Mouse (Mus musculus) CD4-positive helper T cell, adult 2 months (primary cell): ENCODE data around the gene Gm9195.

Experiments used
- DNase-seq: peaks from one replicate; pipeline ENCODE4 v3.0.0-alpha.2; 2012; ENCODE audit warnings: low read depth, missing footprints, low spot score

Gm9195 gene

DNA sequence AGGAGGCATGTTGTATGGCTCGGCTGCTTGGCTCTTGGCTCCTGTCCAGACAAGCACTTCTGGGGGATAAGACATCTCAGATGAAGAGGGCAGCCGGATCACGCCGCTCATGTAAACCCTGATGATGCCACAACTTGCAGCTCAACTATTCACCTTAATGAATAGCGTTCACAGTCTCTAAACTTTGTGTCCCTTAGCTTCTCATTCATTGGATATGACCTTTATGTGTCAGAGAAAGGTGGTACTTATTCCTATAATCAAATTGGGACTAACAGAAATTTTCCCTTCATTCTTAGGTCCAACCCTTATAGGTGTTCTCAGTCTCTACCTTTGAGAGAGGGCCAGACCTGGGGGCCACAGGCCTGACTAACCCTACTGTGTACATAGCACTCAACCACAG lies at the start of gene Gm9195:
Gm9195 (minus strand) TSS at position 101 of the 400 bp plus-strand sequence.
- DNase-seq = no peak

DNA sequence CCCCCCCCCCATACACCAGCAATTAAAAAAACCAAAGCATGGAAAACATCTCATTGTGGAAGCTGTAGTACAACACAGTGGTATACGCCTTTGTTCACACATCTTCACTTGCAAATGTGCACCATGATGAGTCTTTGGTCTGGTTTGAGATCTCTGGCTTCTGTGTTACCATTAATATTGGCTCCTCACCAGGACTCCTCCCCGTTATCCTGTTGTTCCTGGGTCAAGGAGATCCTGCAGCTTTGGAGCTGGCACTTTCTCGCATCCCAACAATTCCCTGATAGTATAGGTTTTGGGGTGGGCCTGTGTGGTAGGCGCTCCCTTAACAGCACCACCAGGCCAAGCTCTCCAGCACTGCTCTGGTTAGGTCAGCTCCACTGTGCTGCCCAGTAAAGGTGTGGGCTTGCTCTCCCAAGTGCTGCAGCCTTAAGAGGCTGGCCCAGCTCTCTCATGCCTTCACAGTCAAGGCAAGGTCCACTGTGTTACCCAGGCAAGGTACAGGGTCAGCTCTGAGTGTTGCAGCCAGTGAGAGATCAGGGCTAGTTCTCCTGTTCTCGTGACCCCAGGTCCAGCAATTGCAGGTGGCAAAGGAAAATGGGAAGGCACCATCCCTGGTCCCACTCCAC lies 44.9 kb upstream of the Gm9195 start:
- no peak for DNase-seq

DNA sequence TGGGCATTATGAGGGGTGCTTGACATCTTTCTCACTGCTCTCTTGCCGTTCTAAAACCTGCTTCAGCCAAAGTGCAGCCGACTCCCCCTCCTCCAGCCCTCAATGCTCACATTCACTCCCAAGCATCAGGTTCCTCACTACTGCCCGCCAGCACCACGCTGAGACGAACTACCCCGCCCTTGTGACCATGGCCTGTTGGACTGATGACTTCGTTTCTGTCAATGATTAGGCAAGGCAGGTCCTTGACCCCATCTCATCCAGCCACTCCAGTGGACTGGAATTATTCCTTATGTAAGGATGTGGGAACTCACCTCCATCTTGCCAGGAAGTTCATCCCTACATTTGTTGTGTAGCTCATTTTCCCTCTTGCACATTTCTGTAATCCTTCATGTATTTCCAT lies 42.2 kb upstream of the Gm9195 start:
- DNase-seq = no peak

DNA sequence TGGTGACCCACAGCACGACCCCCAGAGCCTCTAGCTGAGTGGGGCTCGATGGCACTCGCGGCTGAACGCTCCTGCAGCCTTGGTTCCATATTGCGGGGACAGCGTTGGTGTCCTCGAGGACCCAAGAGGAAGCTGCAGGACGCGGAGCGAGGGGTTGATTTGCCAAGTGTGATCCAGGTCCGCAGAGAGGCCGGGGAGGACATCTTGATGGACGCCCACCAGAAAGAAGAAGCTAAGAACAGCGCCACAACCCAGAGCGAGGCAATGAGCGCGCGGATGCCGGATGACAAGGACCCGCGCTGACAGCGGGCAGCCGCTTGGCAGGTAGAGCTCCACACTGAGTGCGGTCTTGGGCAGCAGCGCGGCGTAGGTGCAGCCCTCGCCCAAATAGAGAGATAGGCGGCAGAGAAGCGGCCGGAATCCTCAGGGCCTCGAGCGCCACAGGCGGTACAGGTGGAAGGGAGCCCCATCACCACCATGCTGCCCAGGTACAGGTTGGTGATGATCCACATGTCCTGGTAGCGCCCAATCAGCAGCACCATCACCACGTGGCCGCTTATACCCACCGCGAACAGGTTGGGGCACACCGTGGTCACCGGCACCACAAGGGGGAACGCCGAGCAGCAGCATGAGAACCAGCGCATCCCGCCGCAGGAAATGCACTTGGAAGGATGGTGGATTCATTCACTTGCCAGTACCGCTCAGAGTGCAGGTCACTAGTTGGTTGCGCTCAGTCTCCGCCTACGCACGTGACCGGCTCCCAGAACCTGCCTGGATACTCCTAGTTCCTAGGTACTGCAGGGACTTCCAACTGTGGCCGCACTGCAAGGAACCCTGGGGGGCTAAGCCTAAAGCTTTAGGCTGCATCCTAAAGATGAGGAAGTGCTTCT lies 40.6 kb upstream of the Gm9195 start:
- peak; percentile 14 for DNase-seq

DNA sequence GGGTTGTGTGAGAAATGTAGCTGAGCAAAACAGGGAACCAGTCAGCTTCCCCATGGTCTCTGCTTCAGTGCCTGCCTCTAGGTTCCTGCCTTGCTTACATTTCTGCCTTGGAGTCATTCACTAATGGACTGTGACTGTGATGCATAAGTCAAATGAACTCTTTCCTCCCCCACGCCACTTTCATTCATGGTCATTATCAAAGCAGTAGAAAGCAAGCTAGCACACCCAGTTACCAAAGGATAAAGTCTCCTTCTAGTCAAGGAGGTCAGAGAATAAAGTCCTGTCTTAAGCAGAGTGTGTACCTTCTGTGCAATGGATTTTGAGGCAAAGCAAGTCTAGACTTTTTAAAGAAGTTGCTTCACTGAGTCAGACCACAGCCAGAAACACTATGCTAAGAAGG lies 35.5 kb upstream of the Gm9195 start:
- DNase-seq = no peak

DNA sequence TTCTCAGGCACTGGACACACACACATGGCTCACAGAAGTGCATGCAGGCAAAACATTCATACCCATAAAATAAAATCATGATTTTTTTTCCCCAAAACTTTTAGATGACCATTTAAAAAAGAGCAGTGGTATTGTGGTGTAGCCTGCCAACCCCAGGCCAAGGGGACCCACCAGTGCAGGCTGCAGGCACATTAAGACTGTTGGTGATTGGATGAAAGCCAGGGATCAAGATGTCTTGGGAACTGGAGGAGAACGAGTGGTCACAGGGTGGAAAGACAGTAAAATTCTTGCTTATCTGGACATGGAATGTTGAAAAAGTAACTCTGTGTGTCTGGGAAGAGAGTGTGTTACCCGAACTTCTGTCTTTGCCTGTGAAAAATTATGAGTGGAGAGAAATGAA lies 27.9 kb upstream of the Gm9195 start:
- no peak for DNase-seq

DNA sequence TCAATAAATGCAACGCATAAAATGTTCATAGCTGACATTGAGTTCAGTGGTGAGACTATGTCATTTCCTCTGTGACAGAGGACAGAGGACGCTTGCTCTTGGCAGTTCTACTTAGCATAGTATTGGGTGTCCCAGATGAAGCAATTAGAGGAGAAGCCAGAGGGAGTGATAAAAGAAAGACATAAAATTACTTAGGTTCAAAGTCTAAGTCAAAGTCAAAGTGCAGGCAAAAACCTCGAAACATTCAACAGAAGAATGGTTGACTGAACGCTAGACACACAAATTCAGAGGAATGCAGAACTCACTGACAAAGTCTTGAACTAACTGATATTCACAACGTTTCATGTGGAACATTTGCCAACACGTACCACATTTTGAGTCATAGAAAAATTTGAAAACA lies 27.1 kb upstream of the Gm9195 start:
- no peak for DNase-seq

DNA sequence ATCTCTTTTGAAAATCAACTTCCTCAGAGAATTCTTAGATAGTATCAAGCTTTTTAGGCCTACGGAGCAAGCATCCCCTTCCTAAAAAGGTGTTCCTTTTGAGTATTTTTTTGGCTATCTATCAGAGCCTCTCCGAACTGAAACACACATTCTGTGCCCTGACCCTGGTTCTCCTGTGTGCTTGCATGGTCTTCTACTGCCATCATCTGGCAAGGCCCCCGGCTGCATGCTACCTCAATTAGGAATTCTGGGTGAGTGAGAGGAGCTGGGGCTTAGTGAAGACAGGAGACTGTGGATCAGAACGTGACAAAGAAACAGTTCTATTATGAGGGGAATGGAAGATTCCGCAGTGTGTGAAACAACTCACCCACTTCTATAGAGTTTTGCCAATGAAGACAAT lies 24.7 kb upstream of the Gm9195 start:
- no peak for DNase-seq

DNA sequence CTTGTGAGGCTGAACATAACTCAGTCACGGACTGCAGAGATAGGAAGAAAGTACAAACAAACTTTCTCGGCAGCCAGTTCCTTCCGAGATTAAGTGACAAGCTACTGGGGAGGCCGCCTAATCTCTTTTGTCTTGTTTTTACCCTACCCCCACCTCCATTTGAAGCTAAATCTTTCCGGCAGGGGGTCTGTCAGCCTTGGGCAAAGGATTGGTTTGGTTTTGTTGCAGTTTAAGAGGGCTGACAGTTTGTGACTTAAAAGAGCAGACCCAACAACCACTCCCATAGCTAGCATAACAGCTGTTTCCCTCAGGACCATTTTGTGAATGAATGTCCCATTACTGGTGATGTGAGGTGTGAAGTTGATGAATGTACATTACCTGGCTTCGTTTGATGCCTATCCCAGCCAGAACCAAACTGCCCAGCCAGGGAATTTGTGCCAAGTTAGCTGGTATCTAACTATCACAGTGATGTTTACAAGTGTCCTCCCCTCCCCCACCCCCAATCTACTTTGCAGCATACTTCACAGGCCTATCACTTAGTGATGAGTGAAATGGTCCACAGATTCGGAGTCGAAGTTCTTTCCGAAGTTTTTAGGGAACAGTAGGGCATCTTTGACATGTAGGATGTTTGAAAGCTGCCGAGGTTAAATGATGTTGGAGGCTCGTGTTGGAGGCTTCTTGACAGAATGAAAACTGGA lies 15.2 kb upstream of the Gm9195 start:
- DNase-seq = no peak

DNA sequence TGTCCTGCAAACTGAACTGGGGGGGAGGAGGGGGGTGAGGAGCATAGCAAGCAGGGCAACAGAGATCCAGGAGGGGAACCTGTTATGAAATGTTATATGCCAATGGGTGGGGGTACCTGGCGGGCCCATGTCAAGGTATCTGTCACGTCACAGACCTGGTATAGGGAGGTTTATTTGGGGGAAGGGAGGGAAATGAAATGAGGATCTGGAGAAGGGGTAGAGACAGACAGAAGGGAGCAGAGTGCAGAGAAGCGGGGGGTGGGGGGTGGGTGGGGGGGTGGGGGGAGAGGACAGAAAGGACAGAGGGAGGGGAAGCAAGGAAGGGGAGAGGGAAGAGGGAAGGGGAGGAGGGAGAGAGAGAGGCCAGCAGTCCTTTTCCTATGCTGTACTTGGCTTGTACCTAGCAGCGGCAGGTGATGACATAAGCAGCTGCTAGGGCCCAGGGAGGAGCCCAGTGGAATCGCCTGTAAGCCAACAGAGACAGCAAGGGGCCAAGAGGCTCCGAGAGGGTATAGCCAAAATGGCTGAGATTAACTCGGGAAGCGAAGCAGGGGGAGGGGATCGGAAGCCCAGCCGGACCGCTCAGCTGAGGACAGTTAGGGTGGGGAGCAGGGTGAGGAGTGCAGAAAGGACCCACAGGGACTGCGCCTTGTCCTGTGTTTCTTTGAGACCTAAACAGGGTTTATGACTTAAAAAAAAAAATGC lies 14.5 kb upstream of the Gm9195 start:
- DNase-seq = no peak

DNA sequence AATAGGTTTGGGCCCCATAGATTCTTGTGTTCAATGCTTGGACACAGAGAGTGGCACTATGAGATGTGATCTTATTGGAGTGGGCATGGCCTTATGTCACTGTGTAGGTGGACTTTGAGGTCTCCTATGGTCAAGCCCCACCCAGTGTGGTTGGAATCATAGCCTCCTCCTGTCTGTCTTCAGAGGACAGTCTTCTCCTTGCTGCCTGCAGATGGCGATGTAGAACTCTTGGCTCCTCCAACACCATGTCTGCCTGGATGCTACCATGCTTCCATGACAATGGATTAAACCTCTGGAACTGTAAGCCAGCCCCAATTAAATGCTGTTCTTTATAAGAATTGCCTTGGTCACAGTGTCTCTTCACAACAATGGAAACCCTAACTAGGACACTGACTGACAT lies 13.3 kb upstream of the Gm9195 start:
- DNase-seq = no peak

DNA sequence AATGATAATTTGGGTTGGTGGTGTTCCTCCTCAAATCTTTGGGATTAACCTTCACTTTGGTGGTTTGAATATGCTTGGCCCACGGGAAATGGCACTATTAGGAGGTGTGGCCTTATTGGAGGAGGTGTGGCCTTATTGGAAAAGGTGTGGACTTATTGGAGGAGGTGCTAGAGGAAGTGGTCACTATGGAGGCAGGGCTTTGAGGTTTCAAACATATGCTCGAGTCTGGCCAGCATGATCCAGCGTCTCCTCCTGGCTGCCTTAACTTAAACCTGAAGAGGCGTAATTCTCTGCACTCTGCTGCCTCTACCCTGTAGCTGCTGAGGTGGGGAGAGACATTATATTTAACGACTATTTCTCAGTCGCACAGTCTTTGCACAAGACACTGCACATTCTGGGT lies 11.6 kb upstream of the Gm9195 start:
- no peak for DNase-seq

DNA sequence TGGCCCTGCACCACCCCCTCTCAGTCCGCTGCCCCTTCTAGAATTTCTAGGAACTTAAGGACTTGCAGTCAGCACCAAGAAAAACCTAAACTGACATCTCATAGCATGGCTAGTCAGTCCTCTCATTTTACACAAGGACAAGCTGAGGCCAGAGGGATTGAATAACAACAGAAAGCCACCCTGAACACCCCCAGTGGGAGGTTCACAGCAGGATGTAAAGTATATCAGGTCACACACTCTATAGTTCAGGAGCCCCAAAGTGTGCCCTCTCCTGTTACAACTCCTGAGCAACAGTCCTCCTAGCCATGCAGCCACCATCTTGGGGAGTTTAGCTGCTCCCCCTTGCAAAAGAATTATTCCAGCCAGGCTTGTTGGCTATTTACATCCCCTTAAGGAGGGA lies 2.1 kb upstream of the Gm9195 start:
- DNase-seq = no peak

DNA sequence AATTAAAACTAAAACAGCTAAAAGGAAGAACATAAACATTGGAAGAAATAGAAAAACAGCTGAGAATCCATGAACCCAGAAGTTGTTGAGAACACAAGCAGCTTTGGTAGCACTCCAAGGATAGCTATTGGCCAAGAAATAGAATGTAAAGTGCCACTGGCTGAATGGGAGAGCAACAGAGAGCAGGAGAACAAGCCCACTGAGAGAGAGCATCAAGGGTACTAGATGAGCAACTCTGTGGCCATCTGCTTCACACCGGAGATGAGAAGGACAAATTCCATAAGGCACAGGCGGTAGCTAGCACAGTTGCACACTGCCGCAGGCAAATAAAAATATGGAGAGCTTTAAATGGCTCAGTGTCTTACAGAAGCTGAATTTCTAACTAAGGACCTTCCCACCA lies 1.3 kb downstream of the Gm9195 start:
- no peak for DNase-seq

DNA sequence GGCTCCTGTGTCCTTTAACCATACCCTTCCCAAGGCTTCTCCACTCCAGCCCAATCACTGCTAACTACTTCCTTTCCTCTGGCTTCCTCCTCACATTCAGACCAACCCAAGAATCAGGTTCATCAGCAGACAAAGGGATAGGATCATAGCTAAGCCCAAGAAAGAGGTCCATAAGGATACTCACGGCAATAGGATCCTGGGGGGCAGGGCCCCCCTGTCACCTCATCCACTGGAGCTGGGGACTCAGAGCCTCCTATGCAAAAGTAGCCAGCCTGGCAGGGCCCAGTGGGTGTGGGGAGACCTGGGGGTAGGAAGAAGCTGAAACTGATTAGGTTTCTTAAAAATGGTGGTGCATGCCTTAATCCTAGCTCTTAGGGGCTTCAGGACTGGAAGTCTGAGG lies 17.1 kb downstream of the Gm9195 start:
- DNase-seq = no peak

DNA sequence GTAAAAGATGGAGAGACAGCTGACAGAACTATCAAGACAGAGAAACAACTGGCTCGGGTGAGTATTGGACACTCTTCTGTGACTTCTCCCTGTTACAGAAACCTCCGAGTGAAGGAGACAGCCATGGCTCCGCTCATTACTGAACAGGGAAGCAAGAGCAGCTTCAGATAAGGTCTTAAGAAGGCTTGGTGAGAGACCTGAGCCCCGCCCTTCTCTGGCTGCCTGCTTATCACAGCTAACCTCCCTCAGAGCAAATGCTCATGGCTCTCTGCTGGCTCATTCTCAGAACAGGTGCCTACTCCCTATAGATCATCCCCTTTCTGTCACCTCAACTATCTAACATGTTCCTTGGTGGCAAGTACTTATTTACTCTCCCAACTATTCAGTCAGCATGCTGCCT lies 23.2 kb downstream of the Gm9195 start:
- DNase-seq = no peak

DNA sequence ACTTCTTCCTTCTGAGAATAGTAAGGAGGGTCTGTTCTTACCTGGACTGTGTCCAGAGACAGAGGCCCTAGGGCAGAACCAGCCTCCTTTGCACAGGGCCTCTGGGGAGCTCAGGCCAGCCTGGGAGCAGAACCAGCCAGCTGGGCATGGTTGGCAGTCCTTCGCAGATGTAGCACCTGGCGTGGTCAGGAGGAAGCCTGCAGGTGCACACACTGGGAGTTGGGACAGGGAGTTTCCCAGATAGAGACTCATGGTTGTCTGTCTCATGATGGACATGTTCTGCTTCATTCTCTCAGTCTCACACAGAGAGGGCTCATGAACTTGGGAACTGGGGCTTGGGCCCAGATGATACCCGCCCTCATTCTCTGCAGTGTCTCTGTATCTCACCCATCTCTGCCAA lies 25.3 kb downstream of the Gm9195 start:
- no peak for DNase-seq

DNA sequence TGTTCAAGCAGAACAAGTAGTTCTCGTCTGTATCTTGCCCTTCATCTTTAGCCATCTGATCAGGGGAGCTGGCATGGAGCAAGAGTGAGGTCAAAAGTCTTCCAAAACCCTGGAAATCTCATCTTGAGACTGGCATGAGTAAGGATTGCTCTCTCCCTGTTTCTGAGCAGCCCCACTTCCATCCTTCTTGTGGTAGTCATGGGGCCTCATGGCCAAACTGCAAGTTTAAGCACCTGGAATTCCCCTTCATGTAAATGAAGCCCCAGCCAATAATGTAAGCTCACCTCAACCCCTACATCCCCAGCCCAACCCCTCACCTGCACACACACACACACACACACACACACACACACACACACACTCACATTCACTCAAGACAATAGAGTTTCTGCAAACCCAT lies 30.0 kb downstream of the Gm9195 start:
- no peak for DNase-seq

DNA sequence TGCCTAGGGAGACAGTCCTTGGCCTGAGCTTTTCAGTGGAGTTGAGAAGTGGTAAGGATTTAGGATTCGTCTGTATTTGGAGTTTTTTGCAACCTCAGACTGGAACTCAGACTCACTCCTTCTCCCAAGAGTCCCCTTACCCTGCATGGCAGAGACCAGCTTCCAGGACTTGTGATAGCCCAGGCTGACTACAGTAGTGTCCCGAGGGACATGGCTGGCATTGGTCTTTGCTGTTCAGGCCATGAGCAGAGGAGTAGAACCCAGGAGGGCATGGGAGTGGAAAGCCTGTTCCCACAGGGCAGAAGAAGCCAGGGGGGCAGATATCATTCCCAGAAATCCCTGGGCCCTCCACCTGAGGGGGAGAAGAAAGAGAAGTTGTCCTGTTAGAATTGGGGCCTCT lies 31.3 kb downstream of the Gm9195 start:
- DNase-seq = no peak

DNA sequence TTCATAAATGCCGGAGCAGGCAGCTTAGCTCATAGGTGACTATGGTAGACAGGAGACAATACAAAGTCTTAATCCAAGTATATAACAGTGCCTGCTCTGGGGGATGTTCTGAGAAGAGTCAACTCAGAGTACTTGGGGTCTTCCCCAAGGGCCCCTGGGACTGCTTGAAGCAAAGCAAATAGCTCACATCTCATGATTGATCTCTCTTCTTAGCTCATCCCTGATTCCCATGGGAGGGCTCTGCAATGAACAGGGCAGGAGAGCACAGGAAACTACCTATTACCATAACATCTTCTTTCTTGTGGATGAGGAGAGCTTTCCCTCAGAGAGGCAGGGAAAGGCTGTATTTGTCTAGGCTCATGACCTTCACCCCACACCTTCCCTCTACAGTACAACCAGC lies 32.7 kb downstream of the Gm9195 start:
- no peak for DNase-seq

DNA sequence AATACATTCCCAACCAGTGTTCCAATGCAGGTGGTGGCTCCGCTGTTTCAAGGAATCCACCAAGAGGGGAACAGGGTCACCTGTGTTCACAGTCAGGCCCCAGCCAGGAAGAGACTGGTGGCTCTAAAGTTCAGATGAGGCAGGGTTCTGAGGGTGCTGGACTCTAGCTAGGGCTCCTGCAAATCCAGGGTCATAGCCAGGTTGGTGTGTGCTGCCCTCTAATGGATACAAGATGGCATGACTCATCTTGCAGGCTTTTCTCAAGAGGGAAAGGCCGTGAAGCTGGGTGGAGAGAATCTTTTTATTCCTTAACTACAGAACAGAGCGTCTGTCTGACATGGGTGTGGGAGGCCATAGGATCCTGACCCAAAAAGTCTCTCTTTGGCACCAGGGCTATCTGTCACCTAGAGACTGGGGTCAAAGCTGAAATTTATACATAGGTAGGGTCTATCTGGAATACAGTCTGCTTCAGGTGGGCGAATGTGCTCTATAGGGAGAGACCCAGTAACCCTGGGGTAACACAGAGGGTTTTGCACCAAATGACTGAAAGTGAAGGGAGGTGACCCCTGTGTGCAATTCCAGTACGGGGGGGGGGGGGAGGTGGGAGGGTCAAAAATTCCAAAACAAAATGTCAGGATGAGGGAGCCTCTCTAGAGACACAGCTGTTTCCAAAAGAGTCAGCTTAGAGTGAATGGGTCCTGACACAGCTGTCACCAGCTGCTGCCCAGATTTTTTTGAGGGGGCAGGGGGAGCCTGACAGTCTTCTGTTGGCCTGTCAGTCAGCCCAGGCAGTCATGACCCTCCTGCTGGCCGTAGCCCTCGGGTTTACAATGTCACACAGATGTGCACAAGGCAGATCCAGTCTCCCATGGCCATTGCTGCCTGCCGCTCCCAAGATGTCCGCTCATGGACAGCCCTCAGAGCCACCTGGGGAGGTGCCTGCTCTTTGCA lies 44.2 kb downstream of the Gm9195 start:
- DNase-seq = no peak
